7 mouse cellular contexts compared by ENCODE assay signal in the genomic region with DNA sequence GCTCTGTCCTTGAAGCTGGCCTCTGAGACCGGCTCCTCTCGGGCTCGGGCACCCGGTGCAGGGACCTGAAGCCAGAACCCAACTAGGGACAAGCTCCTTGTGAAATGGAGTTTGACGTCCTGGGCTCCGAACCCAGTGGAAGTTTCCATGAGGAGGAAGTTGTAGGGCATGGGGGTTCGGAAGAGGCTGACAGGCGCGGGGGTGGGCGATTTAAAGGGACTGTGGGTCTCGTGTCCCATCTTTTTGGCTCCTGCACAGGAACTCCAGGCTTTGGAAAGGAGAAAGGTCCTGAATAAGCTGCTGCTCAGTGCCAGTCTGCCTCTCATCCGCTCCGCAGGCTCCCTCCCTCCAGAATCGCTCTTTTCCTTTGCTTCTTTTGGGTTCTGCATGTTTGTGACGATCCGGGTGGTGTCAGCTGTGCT. TPM values are rescaled to one million over a fixed set of nuclear protein-coding genes. Genes with fewer than 3 reads are reported as not detected.
A peak's percentile ranks its signal among the peaks of the same experiment; 100 is the strongest.
DNase-seq lines count a peak whose midpoint lies in the region; ATAC-seq lines count a peak whose summit lies in the region.

No protein-coding gene starts in this region.

- no peak overlapping the region for H3K27ac ChIP-seq in forebrain, embryonic 12.5 days

- 0% methylated on average over 16 of the region's 16 CpGs for WGBS in forebrain, embryonic 12.5 days

- peaks cover 18% of the 10 kb centered on the region for H3K4me1 ChIP-seq in forebrain, embryonic 12.5 days

- H3K4me2 ChIP-seq in forebrain, embryonic 12.5 days, result peak overlapping the region; percentile 98

- DNase-seq in left cerebral cortex, adult 18-20 months (ENCODE audit: low spot score in 2 of 2), result peak; percentile 50 to 65
- DNase-seq in left cerebral cortex, adult 11 months (ENCODE audit: low spot score), result no peak
- DNase-seq in WW6 (ENCODE audit: low read depth, low spot score), result peak; percentile 5
- DNase-seq in layer of hippocampus, postnatal 14 days (ENCODE audit: low spot score in 2 of 2), result peak; percentile 46 to 66
- DNase-seq in adrenal gland, postnatal 36 days, result no peak

- no peaks in the 10 kb centered on the region for H3K36me3 ChIP-seq in forebrain, embryonic 12.5 days (replicated peaks)

- peak overlapping the region; percentile 61 for H3K9ac ChIP-seq in forebrain, embryonic 12.5 days

- peaks cover 27% of the 10 kb centered on the region for H3K27me3 ChIP-seq in forebrain, embryonic 12.5 days

- no peaks in the 10 kb centered on the region for H3K9me3 ChIP-seq in forebrain, embryonic 12.5 days

- ATAC-seq in forebrain, embryonic 12.5 days (ENCODE audit: low FRiP score), result peak; percentile 27
- 0 out of 2 replicates have a peak, but pooled peaks have one; percentile 12 for ATAC-seq in megakaryocyte-erythroid progenitor cell, adult 5-6 weeks (replicated peaks; ENCODE audit: low FRiP score, low TSS enrichment, poor library complexity, severe bottlenecking)

- H3K4me3 ChIP-seq in forebrain, embryonic 12.5 days (replicated peaks), result peak overlapping the region; percentile 69

RNA-seq across cellular contexts. Expression of gene Thrb, which starts 1.1 kb away (rescaled TPM):
- total RNA-seq in left cerebral cortex, adult 18-20 months (2021), result 10 to 100 TPM; 83.8 to 85.6 TPM
- 1.1 and 1.3 TPM in 2 replicates for polyA plus RNA-seq in forebrain, embryonic 12.5 days (2016; fragmentation: Nextera tagmentation; extraction: Ambion mirVana)
- 10 to 100 TPM; 29.3 to 40.4 TPM for total RNA-seq in layer of hippocampus, postnatal 14 days (2021)
- total RNA-seq in megakaryocyte-erythroid progenitor cell, adult 5-6 weeks (2014; fragmentation: Nextera tagmentation), result 0.28 TPM in 1 of 2 replicates, not detected in the other
- total RNA-seq in megakaryocyte-erythroid progenitor cell, adult 5-6 weeks (2017), result 0.11 and 0.28 TPM in 2 replicates
- total RNA-seq in adrenal gland, postnatal 36 days (2021), result 100 to 1,000 TPM in 1 of 2 experiments, 10 to 100 TPM in 1; 26.5 to 102 TPM

Comparison
In these comparisons a context has a peak if more than half of its experiments do, and no peak if none do; other contexts are left out.
1. DNase-seq: peak in left cerebral cortex, adult 18-20 months (2 of 2), WW6 (single experiment) and layer of hippocampus, postnatal 14 days (2 of 2); none in left cerebral cortex, adult 11 months (single experiment) and adrenal gland, postnatal 36 days (0 of 2).
2. RNA of gene Thrb, which starts 1.1 kb away (total RNA-seq): 26.5 to 102 TPM in adrenal gland, postnatal 36 days, 83.8 to 85.6 TPM in left cerebral cortex, adult 18-20 months and 29.3 to 40.4 TPM in layer of hippocampus, postnatal 14 days; 0.11 to 0.28 TPM in megakaryocyte-erythroid progenitor cell, adult 5-6 weeks; every median in the first group is over 10 times any median in the second.